Mouse (Mus musculus) left cerebral cortex, adult 18-20 months (tissue): ENCODE data around the gene Zbtb20. TPM values are rescaled to one million over a fixed set of nuclear protein-coding genes. Genes with fewer than 3 reads are reported as not detected.

ENCODE experiments used
- DNase-seq, 2 experiments: peaks; one replicate each; pipeline ENCODE4 v3.0.0; 2021 to 2022; ENCODE audit warnings: low spot score in 2 of 2, mixed read lengths in 1 of 2
- total RNA-seq, 2 experiments: library from RNA; stranded (reverse); gene quantifications; 2 replicates each; pipeline ENCODE4 v1.2.3; 2021

The Zbtb20 gene
- total RNA-seq, 2 experiments from 2014 or later: 44.7 to 44.8 TPM

GRCm38 (mm10) chr16:43355776-43356645 lies 480.3 kb downstream of the Zbtb20 start:
- no peak for DNase-seq

- DNase-seq: no peak
Observed at GRCm38 (mm10) chr16:43359546-43359945, 483.9 kb downstream of the Zbtb20 start.

GRCm38 (mm10) chr16:43360112-43360511 lies 484.4 kb downstream of the Zbtb20 start:
- DNase-seq: no peak

GRCm38 (mm10) chr16:43360838-43361480 lies 485.3 kb downstream of the Zbtb20 start:
- DNase-seq: no peak

GRCm38 (mm10) chr16:43362651-43363300 lies 487.1 kb downstream of the Zbtb20 start:
- no peak for DNase-seq

GRCm38 (mm10) chr16:43363316-43363715 lies 487.6 kb downstream of the Zbtb20 start:
- DNase-seq: no peak

- DNase-seq: peak; percentile 5 to 8
Observed at GRCm38 (mm10) chr16:43363751-43364515, 488.3 kb downstream of the Zbtb20 start.

- DNase-seq: no peak
Observed at GRCm38 (mm10) chr16:43364516-43364910, 488.8 kb downstream of the Zbtb20 start.

GRCm38 (mm10) chr16:43365277-43365676 lies 489.6 kb downstream of the Zbtb20 start:
- DNase-seq: no peak

- DNase-seq: no peak
Observed at GRCm38 (mm10) chr16:43370496-43371020, 494.9 kb downstream of the Zbtb20 start.

GRCm38 (mm10) chr16:43376782-43377181 lies 501.1 kb downstream of the Zbtb20 start:
- DNase-seq: no peak

GRCm38 (mm10) chr16:43379351-43380325 lies 504.0 kb downstream of the Zbtb20 start:
- no peak for DNase-seq

- no peak for DNase-seq
Observed at GRCm38 (mm10) chr16:43381183-43381582, 505.5 kb downstream of the Zbtb20 start.

- DNase-seq: no peak
Observed at GRCm38 (mm10) chr16:43383149-43383740, 507.6 kb downstream of the Zbtb20 start.

- DNase-seq: no peak
Observed at GRCm38 (mm10) chr16:43384953-43385619, 509.4 kb downstream of the Zbtb20 start.

GRCm38 (mm10) chr16:43385620-43386210 lies 510.0 kb downstream of the Zbtb20 start:
- no peak for DNase-seq

GRCm38 (mm10) chr16:43386426-43386825 lies 510.7 kb downstream of the Zbtb20 start:
- DNase-seq: no peak

- peak in 1 of 2 experiments; percentile 13 for DNase-seq
Observed at GRCm38 (mm10) chr16:43388389-43388788, 512.7 kb downstream of the Zbtb20 start.
